Mouse (Mus musculus) gastrocnemius, adult 18-20 months (tissue): ENCODE results near the gene Tspan4. TPM values are rescaled to one million over a fixed set of nuclear protein-coding genes. Genes with fewer than 3 reads are reported as not detected.

Experiments
- DNase-seq: peaks from one replicate; pipeline ENCODE4 v3.0.0; 2021; ENCODE audit warnings: low spot score
- total RNA-seq, 2 experiments: library from RNA; stranded (reverse); gene quantifications; 2 replicates each; pipeline ENCODE4 v1.2.3; 2021

Gene Tspan4
- total RNA-seq, 2 experiments from 2014 or later, result 6.6 to 7.1 TPM

DNA sequence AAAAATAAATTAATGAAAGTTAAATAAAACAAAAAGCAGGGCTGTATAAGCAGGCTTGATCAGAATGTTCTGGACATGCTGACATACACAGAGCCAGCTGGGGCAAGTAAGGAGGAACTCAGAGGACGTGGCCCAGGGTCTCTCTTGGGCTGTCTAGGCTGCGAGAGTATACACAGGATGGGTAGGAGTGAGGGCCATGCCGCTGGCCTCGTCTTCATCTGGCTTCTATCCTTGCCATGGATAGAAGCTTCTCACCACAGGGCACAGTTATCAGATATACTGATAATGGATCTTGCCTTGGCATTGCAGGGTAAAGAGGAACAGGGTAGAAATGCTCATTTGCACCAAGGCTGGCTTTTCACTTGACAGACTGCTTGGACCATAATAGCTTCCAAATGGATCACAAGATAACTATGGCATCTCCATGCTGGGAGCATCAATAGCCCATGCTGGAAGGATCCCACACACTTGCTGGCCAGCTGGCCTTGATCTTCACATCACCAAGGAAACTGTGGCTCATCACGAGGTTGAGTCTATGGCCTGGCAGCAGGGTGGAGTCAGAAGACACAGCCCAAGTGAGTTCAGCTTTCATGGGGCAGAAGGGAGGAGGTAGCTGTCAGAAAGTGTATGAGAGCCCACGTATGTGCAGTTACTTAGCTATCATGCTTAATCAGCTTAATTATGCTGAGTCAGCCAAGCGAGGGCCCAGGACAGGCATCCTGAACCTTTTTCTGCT, 26.9 kb downstream of the Tspan4 start:
- DNase-seq, result no peak

DNA sequence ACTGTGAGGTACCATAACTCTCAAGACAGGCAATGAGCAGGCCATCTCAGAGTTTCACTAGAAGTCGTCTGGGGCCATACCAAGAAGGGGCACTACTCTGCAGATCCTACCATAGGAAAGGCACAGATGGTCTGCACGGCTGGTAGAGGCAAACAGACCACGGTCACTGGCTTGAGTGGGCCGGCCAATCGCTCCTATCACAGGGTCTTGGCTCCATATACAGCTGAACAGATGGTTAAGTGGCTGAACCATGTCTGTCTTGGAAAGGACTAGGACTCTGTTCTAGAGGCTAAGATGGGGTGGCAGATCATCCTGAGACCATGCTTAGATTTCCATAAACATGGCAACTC, 27.5 kb downstream of the Tspan4 start:
- no peak for DNase-seq

DNA sequence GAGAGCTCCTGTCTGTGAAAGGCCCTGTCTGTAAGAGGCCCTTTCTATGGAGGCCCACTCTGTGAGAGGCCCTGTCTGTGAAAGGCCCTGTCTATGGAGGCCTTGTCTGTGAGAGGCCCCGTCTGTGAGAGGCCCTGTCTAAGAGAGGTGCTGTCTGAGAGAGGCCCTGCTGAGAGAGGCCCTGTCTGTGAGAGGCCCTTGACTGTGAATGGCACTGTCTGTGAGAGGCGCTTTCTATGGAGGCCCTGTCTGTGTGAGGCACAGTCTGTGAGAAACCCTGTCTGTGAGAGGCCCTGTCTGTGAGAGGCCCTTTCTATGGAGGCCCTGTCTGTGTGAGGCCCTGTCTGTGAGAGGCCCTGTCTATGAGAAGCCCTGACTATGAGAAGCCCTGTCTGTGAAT, 31.2 kb downstream of the Tspan4 start:
- no peak for DNase-seq

DNA sequence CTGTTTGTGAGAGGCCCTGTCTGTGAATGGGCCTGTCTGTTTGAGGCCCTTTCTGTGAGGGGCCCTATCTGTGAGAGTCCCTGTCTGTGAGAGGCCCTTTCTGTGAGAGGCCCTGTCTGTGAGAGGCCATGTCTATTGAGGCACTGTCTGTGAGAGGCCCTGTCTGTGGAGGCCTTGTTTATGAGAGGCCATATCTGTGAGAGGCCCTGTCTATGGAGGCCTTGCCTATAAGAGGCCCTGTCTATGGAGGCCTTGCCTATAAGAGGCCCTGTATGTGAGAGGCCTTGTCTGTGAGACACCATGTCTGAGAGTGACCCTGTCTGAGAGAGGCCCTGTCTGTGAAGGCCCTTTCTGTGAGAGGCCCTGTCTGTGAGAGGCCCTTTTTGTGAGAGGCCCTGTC, 33.1 kb downstream of the Tspan4 start:
- no peak for DNase-seq

- DNase-seq, result no peak
Measured at GRCm38 (mm10) chr7:141510196-141510595, 35.2 kb downstream of the Tspan4 start.

- DNase-seq, result no peak
Measured at GRCm38 (mm10) chr7:141510681-141511191, 35.7 kb downstream of the Tspan4 start.

- DNase-seq, result no peak
Measured at GRCm38 (mm10) chr7:141517638-141518037, 42.6 kb downstream of the Tspan4 start.

GRCm38 (mm10) chr7:141518296-141518695, 43.3 kb downstream of the Tspan4 start:
- DNase-seq, result no peak

DNA sequence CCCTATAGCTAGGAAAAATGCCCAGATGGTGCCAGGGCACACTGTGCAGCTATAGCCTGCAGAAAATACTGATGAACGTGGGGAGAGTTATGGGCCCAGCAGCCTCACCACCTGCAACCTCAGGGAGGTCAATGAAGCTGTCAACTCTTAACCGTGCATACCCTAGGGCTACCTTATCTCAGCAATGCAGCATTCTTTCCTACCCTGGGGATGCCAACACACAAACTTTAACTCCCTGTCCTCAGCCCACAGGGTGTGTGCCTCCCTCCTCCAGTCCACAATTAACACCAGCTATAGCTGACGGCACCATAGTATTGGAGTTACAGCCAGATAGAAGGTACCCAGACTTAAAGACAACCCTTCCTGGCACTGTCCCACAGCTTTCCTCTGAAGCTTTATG, 43.9 kb downstream of the Tspan4 start:
- DNase-seq, result no peak

- DNase-seq, result no peak
Measured at GRCm38 (mm10) chr7:141519795-141520194, 44.8 kb downstream of the Tspan4 start.

DNA sequence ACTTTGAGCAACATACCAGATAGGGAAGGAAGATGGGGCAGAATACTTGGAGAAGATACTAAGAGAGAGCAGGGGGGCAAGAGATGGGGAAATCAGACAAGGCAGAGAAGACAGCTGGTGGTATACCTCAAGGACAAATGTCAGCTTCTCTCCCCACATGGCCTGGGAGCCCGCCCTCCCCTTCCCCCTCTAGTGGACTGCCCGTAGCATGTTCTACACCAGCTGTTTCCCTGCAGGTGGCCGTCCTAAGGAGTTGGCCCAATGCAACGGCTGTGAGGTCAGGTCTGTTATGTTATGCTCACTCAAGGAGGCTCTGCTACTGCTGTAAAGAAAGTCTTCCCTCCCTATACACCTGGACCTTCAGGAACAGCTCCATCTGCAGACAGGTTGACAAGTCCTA, 48.0 kb downstream of the Tspan4 start:
- no peak for DNase-seq

GRCm38 (mm10) chr7:141524271-141524670, 49.2 kb downstream of the Tspan4 start:
- DNase-seq, result no peak

DNA sequence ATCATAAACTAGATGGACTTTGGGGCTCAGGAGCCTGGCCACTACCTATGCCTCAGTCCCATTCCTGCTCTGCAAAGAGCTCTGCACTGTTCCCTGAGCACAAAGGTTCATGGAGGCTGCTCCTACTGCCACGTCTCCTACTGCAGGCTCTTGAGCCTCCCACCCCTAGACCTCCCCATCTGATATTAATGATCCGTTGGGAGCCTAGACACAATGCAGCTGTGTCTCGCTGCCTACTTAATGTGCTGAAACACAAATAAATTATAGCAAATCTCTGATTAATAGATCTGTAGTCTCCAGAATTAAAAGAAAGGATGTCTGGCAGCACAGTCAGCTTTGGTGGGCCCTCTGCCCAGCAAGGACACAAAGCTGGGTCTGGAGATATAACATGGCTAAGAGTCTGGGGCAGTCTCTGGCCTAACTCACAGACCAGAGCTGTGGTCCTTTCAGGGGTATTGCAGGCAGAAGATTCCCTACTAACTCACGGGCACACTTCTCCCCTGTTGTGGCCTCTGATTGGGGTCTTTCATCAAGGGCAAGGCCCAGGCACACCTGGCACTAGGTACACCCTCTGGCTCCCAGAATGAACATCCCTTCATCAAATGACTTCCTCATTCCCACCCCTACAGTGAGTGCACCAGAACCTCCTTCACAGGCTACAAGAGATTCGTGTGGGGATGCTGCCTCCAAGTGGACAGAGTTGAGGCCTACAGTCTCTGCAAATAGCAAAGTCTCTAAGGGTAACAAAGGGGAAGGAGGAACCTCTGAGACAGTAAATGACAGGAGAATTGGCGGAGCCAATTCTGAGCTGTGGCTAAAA, 49.9 kb downstream of the Tspan4 start:
- peak; percentile 79 for DNase-seq

GRCm38 (mm10) chr7:141525580-141525925, 50.5 kb downstream of the Tspan4 start:
- DNase-seq, result no peak

DNA sequence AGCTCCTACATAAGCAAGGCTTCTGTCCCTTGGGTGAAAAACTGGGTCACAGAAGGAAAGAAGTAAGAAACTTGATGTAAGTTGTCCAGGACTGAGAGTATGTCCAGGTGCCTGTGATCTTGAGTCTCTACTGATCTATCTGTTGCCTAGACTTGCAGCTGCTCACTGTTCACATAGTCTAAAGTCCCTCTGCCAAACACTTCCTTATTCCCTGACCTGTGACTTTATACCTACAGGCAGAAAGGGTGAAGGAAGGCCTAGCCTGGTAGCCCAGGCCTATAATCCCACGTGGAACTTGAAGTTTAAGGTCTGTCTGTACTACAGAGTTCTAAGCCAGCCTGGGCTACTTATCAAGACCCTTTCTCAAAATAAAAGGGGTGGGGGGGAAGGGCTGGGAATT, 60.5 kb downstream of the Tspan4 start:
- no peak for DNase-seq

DNA sequence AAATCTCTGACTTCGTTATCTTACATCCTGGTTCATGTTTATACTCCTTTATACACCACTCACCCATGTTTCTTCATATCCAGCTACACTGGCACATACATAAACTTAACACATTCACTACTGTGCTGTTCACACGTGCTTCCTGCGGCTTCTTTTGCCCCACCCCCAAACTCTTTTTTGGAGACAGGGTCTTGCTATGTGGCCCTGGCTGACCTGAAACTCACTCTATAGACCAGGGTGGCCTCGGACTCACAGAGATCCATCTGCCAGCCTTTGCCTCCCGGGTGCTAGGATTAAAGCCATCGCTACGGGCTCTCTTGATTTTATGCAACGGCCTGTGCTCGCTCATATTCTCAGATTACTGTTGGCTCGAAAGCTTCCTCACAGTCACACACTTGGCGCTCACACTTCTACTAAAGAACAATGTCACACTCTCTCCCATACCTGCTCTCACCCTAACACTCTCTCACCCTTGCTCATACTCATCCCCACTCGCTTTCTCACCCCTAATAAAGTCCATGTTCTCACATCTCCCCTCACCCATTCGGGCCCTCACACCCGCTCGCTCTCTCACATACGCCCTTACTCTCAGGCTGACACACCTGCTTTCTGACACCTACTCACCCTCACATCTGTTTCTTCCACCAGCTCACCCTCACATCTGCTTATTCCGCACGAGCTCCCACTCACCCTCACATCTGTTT, 64.0 kb downstream of the Tspan4 start:
- peak; percentile 19 for DNase-seq

DNA sequence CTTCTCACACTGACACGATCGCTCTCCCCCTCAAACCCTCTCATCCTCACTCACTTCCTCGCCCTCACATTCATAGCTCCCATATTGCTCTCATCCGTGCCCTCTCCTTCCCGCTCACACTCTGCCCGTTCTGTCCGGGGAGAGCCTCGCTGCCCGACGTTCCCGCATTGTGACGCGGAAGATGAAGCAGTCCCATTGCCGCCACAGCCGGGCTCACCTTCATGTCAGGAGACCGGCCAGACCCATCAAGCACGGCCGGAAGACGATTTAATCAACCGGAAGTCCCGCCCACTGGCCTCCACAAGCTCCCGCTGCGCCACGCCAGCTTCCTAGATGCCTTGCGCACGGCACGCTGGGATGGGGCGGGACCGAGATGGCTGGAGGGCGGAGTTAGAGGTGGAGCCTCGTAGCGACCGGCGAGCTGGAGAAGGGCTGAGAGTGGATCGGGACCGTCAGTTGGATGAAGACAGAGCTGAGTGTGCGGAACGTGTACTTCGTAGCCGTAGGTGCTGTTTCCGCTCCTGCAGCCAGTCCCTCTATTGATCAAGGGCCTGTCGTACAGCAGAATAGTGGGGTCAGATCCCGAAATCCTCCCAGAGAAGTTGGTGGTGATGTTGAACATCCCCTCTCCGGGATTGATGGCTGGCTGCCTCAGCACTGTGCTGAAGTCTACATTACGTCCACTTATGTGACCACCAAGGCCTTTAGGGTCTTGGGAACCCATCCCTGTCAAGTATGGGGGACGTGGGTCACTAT, 64.7 kb downstream of the Tspan4 start, which contains the start of gene Chid1:
Gene Chid1, minus strand, starts transcription at position 302 of the 756 bp plus-strand sequence.
- DNase-seq, result peak; percentile 99

GRCm38 (mm10) chr7:141540312-141541081, 65.5 kb downstream of the Tspan4 start:
- peak; percentile 73 for DNase-seq

- no peak for DNase-seq
Measured at GRCm38 (mm10) chr7:141541681-141542080, 66.6 kb downstream of the Tspan4 start.

- DNase-seq, result no peak
Measured at GRCm38 (mm10) chr7:141542588-141542987, 67.5 kb downstream of the Tspan4 start.
